Mouse (Mus musculus) bone marrow macrophage, adult 2 months (primary cell): ENCODE results near the gene Mrvi1.

Experiments
- CTCF ChIP-seq: IDR thresholded peaks from 2 replicates; pipeline ENCODE4 v1.5.1; 2012; ENCODE audit warnings: low read depth, mild to moderate bottlenecking, low read length, moderate library complexity
- POLR2A ChIP-seq: IDR thresholded peaks from 2 replicates; pipeline ENCODE4 v1.6.1; 2012; ENCODE audit warnings: mild to moderate bottlenecking, low read depth, low read length, borderline replicate concordance

GRCm38 (mm10) chr7:110860129-110860528, 122.1 kb downstream of the Mrvi1 start:
- TF ChIP-seq CTCF = no peak
- no peak for TF ChIP-seq POLR2A
